Mouse (Mus musculus): ENCODE results near the gene Abtb2.

- TF ChIP-seq POLR2A (IDR thresholded peaks at IDR 0.05; ENCODE audit: extremely low read depth, insufficient read depth, low read length) (no peak), CTCF (IDR thresholded peaks at IDR 0.05; ENCODE audit: extremely low read depth, insufficient read depth, low read length) (no peak)
Measured at GRCm38 (mm10) chr2:103556125-103556877, 9.8 kb upstream of the Abtb2 start.

All from cortical plate, adult 2 months (tissue).